Mouse (Mus musculus): ENCODE results near the gene 2700049A03Rik.

The 2700049A03Rik gene

DNA sequence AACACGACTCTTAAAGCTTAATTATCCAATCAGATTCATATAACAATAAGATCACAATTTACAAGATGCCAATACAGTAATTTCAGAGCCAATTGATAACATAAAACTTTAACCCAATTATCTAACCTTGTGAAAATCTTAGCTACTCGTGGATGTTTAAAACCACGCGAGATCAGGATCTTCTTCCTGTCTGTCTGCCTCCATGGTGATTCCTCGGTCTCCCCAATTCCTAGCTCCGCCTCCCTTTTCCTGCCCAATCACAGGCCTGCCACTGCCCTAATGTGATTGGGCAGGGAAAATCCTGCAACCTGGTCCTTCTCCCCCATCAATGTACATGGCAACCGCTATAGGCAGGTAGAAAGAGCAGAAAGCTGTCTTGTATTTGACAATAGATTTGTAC is 132.7 kb downstream of the 2700049A03Rik start:
- DNase-seq (ENCODE audit: low read depth), result no peak

DNA sequence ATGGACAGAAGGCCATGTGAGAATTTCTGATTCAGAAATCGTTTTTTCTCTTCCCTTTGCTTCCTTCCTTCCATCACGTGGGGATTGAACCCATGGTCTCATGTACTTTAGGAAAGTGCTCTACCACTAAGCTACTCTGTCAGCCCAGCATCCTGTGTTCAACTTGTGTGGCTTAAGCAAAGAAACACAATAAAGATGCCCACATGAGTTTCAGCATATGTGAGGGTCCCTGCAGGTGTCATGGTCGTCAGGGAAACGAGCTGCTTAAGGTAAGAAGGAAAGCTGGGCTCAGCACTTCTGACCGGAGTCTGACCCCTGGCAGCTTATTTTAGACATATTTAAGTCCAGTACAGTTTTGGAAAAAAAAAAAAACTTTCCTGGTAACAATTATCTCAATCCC is 134.5 kb downstream of the 2700049A03Rik start:
- no peak for DNase-seq (ENCODE audit: low read depth)

DNA sequence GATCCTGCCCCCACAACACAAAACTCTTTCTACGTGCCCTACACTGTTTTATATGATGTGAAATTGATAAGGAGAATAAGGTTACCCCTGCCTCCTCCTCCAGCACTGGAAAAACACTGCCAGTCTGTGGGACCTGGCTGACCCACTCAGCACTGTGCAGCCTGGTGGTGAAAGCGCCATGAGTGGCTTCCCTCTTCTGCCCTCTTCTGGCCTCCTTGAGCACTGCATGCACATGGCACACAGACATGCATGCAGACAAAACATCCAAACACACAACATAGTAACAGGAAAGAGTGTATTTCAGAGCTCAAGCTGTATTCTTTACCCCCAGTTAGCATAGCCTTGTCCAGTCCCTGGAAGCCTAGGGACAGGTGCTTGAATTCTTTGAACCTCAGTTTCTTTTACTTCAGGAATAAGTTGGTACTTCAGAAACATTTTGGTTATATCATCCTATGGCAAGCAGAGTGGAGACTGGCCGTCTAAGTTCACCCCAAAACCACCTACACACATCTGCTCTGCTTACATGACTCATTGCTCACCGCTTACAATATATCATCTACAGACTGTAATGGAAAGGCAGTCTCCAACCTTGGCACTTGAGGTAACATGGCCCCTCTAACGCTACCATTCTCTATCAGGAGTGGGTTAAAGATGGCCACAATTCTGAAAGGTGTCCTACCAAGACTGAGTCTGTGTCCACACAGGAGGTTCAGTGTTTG is 138.0 kb downstream of the 2700049A03Rik start:
- no peak for DNase-seq (ENCODE audit: low read depth)

DNA sequence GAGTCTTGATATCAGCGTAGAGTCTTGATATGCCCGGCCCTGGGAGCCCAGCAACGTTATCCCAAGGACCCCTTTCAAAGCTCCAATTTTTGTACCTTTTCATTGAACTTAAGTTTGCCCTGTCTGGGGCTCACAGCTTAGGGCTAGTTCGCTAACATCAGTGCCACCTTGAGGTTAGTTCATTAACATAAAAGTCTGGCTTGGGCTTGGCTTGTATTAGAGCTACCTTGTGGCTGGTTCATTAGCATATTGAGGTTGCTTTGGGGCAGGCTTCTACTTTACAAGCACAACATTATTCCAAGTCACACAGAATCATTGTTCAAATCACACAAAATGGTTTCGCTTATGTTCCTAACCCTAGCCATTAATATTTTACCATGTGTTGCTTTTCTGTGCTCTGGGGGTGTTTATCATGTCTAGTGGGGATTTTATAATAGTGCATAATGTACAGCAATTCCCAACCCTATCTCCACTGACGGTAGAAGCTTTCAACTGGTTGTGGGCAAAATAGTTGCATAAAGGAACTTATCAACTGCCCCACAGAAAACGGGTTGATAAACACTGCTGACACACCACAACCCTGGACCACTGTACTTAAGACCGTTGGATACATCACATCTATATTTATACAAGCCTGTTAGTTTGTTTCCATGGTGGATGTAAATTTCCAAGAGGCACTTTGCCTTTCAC is 139.4 kb downstream of the 2700049A03Rik start:
- DNase-seq (ENCODE audit: low read depth), result no peak

DNA sequence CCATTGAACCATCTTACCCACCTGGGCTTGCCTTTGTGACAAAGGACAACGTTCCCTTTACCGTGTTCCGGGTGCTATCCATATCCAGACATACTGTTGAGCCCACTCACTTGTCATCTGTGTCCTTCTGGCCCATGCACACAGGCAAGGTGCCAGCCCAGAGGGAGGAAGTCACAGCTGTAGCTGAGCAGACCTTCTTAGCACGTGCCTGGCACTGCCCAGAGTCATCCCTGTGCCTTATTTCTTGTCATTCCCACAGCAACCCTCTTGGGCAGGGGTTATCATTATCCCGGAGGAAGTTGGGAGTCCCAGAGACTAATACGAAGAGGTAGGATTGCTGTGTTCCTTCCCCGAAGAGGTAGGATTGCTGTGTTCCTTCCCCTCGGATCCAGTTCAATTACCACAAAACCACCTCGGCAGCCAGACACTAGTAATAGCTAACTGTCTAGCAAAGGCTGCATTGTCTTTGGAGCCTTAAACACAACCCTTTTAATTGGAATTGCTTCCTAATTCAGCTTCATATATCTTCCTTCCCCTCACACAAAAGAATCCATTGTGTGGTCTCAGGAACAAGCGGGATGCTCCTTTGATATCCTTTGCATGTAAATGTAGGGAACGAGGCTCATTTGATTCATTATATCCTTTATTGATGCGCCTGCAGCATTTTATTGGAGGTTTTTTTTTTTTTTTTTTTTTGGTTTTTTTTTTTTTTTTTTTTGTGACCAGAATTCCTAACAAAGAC is 143.0 kb downstream of the 2700049A03Rik start:
- DNase-seq (ENCODE audit: low read depth), result no peak

DNA sequence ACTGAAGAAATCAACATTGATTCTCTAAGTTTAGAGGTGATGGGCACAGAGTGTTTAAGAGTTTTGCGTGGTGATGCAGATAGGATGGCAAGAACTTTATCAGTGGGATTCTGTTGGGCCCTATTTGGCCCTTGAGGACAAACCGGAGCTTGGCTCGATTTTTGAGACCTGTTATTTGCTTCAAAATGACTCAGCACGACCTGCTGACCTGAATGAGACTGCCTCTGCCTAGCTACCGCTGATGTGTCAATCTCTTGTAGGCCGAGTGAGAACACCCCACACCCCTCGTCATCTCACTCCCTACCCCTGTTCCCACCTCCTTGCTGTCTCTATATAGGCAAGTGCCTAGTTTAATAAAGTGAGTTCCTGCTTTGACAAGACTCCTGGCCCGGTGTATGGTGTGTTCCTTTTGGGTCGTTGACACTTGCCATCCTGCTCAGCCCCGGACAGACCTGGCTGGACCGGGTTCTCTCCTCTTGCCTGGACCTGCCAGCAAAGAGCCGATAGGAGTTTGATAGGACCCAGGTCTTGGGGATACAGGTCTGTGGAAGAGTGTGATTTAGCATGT is 144.6 kb downstream of the 2700049A03Rik start:
- no peak for DNase-seq (ENCODE audit: low read depth)

DNA sequence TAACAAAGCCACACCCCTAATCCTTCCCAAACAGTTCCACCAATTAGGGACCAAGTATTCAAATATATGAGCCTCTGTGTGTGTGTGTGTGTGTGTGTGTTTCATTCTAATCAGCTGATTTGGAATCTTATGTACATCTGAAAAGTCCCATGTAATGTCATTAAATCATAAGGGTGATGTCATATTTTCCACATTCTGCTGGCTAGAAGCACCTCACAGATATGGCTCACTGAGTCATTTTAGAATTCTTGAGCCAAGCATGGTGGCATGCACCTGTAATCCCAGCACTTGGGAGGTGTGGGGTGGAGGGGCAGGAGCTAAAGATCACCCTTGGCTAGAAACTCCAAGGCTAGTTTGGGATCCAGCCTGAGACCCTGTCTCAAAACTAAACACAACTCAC is 148.8 kb downstream of the 2700049A03Rik start:
- DNase-seq (ENCODE audit: low read depth), result no peak

DNA sequence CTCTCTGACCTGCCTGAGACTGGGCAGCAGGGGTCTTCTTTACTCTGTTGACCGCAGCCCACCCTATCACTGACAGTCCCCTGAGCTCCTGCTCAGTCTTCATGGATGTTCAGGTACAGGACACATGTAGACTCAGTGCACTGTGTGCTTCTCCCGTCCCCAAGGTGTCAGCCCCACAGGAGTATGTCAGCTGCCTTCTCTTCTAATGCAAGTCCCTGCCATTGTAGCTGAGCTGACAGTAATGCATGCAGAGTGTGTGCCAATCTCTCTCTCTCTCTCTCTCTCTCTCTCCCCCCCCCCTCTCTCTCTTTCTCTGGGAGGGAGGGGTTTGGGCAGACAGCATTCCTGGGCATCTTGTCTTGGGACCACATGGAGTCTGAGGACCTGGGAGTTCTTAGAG is 153.8 kb downstream of the 2700049A03Rik start:
- no peak for DNase-seq (ENCODE audit: low read depth)

Data from c-Kit-positive CD71-negative TER-119-negative erythroid progenitor cells, embryonic 14.5 days (primary cell).